Mouse (Mus musculus): ENCODE measurements around the gene Fgf12.

Fgf12 gene

GRCm38 (mm10) chr16:28752638-28753118, at the start of gene Fgf12:
Gene Fgf12 (minus strand): TSS chr16:28753068.
- peak; percentile 65 for DNase-seq

DNA sequence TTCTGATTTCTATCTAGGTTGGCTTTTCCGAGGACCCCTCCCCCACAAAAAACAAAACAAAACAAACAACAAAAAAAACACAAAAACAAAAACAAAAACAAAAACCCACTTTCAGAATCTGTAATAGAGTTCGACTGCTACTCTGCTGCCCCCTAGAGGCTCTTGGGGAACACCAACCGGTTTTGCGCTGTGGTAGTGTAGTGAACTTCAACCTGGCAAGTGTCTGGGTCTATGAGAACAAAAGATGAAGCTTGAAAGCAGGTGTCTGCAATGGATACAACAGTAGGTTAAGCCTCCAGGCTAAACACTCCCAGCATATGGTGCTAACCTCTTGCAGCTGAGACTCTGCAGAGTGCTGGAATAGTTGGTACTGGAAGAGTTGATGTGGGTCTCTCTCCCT, 40.2 kb upstream of the Fgf12 start:
- peak; percentile 56 for DNase-seq

DNA sequence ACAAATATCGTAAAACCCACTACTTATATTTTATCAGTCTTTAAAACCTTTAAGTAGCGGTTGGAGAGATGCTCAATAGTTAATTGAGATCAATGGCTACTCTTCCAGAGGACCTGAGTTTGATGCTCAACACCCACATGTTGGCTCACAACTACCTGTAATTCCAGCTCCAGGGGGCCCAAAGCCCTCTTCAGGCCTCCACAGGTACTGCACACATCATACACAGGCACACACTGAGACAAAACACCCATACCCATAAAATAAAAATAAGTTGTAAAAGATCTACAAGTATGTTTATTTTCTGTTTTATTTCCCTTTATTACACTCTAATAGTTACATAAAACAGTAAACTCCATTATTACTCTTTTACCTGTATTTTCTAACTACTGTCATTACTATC, 17.4 kb upstream of the Fgf12 start:
- no peak for DNase-seq

DNA sequence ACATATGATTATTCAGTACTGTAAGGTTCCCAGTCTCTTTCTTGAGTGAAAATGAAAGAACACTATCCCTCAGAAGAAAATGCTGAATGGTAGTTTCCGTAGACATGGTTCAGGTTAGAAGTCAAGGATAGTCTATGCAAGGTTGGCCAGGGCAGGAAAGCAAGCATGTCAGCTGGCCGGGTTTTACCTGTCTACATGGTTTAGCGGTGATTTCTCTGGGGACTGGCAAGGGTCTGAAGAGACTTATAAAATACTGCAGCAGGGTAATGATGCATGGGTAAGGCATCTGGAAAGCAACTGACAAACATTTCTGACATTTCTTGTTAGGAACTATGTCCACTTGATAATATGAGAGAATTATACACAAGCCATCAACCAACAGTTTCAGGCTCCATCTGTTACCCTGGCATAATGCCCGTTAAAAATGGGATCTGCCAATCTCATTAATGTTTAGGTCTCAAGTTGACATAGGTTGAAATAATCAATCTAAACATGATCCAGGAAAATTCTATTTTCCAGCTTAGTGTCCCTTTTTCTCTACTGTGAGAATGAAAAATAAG, 8.6 kb upstream of the Fgf12 start:
- DNase-seq = peak; percentile 77

DNA sequence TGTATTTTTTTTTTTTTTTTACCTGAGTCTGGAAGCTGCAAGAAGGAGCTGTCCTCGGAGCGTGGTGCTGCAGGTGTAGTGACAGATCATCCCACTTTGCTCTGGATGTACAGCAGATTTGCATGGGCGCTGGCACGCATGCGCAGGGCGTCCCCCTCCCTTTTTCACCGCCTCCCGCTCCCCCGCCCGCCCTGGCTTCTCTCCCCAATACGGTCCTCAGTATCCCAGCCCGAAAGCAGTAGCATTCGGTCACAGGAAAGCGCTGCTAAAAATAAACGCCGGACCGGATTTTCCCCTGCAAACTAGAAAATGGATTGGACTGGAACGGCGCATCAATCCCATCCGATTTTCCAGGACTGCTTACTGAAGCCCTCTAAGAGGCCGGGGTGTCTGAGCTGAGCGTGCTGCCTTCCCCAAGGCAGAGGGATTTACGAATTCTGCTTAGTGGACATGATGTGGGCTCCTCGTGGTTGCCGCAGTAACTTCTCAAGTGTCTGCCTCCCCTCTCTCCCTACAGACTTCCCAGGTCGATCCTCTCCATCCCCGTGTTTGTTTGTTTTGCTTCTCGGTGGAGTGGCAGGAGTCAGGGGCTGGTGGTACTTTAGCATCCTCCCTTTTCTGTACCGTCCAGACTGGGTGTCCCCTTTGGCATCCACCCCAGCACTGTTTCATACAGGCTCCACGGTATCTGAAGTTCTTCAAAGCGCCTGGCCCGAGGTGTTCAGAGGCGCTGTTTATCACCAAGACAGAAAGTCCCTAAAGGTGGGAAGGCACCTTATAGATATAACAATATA, 453 bp upstream of the Fgf12 start:
- DNase-seq = peak; percentile 90

DNA sequence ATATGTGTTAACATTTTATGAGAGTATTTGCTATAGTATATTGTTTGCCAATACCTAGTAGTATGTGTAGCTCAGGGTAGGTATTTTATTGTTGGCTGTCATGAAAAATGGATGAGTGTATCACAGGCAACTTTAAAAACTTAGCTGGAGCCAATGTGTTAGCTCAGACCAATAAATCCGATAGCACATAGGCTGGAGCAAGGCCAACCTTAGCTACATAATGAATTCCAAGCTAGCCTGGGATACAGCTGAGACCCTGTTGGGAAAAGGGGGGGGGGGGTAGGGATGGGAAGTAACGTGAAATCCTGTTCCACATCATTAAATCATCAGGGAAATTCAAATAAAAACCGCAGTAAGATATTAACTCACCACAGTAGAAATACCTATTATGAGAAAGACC, 18.4 kb downstream of the Fgf12 start:
- no peak for DNase-seq

- DNase-seq = no peak
Observed at GRCm38 (mm10) chr16:28726792-28727191, 26.1 kb downstream of the Fgf12 start.

GRCm38 (mm10) chr16:28706623-28707022, 46.2 kb downstream of the Fgf12 start:
- DNase-seq = no peak

- DNase-seq = no peak
Observed at GRCm38 (mm10) chr16:28700346-28700745, 52.5 kb downstream of the Fgf12 start.

DNA sequence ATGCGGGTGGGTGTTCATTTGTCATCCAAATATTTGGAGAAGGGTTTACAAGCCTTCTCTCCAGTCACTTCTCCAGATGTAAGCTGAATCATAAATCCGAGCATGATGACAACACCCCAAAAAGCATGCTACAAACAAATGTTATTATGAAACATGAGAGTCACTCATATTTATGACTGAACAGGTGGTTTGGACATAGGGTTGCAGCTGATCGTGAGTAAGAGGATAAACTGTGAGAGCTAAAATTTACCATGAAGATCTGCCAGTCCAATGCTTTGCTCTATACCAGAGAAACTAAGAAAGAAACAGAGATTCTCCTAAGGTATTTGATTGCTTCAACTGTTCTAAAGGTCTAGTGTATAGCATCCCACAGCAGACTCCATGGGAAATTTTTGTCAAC, 56.0 kb downstream of the Fgf12 start:
- DNase-seq = no peak

- no peak for DNase-seq
Observed at GRCm38 (mm10) chr16:28694113-28694899, 58.6 kb downstream of the Fgf12 start.

GRCm38 (mm10) chr16:28688861-28689385, 63.9 kb downstream of the Fgf12 start:
- DNase-seq = peak; percentile 24

DNA sequence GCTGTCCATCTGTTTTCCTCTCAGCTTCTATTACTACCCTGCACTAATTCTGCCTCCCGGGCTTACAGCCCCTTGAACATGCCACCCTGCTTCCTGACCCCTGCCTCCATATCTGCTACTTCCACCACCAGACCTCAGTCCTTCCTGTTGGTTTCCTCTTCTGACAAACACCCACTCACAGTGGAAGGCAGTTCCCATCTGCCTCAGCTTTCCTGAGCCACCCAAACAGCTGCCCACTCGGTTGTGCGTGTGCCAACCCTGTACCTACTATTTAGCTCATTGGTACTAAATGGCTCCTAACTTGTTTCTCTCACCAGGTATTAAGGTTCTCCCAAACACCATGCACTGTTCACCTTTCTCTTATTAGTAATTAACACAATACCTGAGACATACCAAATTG, 71.2 kb downstream of the Fgf12 start:
- DNase-seq = no peak

DNA sequence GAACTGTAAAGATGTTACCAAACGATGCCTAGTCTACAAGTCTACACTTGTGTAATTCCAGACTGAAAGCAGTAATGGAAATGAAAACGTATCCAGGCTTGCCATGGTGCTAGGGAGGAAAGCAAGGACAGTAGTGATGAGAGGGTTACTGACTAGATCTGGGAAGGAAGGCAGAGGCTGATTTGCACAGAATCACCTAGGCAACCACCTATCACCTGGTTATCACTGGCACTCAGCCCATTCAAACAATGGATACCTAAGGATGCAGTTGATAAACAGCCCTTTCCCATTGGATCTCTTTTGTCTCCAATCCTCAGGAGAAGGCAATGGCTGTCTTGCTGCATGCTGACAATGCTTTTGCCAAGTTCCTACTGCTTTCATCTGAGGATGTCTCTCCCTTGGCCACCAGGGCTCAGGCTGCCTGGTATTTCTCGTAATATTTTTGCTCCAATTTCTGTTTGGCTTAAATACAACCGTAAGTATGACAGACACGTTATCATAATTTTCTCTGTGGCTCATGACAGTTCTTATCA, 84.0 kb downstream of the Fgf12 start:
- no peak for DNase-seq

DNA sequence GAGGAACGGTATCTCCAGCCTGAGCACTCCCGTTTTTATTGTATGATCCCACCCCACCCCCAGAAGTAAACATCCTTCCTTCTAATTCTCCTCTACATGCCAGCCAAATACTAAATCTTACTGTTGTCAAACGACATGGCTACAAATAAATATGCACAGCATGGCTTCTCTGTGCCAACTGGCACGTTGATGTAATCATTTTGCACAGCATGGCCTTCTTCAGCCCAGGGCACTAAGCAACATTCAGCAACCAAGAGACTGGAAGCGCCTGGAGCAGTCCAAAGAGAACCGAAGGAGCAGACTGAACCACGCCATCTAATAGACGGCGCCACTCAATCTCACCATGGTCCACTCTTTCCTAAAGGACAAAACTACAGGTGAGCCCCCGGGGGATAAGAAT, 100.2 kb downstream of the Fgf12 start:
- peak; percentile 59 for DNase-seq

DNA sequence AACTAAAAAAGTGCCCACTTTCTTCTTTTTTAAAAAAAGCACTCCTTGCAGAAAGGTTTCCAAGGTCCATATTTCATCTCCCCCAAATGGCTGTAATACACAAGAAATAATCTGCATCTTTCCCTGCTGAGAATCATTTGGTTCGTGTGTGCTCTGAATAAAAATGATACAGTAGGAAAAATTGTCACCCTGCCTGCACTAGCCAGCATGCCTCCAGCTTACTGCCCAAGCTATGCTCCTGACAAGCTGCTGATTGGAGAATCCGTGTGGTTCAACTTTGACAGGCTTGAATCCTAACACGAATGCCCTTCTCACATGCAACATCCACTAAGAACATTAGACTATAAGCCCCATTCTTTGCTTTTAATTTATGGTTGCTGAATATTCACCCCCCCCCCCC, 102.3 kb downstream of the Fgf12 start:
- DNase-seq = no peak

- no peak for DNase-seq
Observed at GRCm38 (mm10) chr16:28645030-28645429, 107.8 kb downstream of the Fgf12 start.

DNA sequence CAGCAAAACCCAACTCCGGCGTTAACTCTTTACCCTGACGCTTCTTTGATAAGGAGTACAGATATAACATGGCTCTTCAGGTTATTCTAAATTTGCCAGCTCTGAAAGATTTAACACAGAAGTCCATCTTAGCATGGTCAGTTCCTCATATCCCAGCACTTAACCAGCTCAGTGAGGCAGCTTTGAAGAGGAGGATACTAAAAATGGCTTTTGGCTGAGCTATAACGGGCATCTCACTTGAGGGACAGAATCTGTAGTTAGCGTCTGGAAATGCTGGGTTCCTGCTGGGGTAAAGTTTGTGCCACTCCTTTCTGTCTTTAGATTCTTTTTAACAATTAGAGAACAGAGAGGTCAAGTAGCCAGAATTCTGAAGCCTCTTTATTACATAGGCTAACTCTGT, 121.1 kb downstream of the Fgf12 start:
- DNase-seq = no peak

- no peak for DNase-seq
Observed at GRCm38 (mm10) chr16:28630771-28631484, 121.9 kb downstream of the Fgf12 start.

DNA sequence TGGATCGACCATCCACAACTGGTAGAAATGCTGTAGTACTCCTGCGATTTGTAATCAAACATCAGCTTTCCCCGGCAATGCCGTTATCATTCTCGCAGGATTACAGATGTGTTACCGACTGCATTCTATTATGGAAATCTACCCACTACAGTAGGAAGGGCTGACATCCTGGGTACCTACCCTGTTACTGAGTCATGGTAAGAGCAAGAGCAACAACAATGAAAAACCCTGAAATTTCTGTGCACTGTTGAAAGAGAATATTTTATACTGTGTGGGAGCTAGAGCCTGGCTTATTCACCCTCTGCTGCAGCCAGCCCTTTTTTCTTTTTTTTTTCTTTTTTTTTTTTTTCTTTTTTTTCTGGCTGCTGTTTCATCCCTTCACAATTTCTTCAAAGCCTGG, 126.6 kb downstream of the Fgf12 start:
- DNase-seq = no peak

GRCm38 (mm10) chr16:28625689-28626088, 127.2 kb downstream of the Fgf12 start:
- DNase-seq = no peak

GRCm38 (mm10) chr16:28614412-28614811, 138.5 kb downstream of the Fgf12 start:
- DNase-seq = no peak

DNA sequence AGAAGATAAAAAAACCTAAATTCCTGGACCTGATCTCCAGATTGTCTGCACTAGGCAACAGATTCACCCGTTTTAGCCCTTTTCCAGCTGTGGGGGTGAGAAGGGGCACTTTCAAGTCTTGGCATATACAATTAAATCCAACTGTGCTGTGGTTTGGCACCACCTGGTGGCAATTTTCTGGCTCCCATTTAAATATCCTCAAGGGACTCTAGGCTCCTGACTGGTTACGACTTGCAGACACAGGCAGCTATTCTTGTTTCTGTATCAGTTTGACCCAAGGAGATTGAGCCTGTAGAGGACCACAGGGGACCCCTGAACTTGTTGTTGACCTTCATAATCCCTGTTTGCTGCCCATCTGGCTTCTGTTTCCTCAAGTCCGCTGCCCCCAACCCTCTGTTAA, 141.9 kb downstream of the Fgf12 start:
- DNase-seq = no peak

Data from cerebellum, adult 8-10 months (tissue).